Mouse (Mus musculus): ENCODE measurements at regions not wholly inside any gene's neighbourhood (a gene's known extent, or its start where the extent isn't known, plus 50 kb on each side); places are given as distances from the start of the nearest gene placed in this dataset.

DNA sequence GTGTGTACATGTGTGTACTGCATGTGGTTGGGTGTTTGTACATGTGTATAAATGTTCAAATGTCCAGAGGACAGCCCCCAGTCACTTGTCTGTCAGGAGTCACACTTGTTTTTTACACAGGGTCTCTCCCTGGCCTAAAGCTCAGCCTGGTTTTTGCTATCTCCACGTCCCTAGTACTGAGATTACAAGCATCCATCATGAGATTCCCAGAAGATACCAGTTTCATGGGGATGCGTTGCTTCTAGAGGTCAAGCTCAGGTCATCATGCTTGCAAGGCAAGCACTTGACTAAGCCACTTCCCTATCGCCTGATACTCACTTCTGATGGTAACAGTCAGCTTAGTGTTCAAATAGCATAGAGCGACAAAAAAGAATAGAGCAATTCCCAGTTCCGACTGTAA, 244.1 kb upstream of the Jmjd1c start:
- Histone ChIP-seq H3K4me2 (ENCODE audit: low read length) (no peak overlapping the region), H3K27ac (ENCODE audit: low read depth, low read length) (no peak overlapping the region), H3K9me3 (replicated peaks; ENCODE audit: control insufficient read depth, low read length) (no peaks in the 10 kb centered on the region), H3K4me1 (ENCODE audit: control insufficient read depth, insufficient read depth, low read length) (no peaks in the 10 kb centered on the region), H3K27me3 (replicated peaks; ENCODE audit: control insufficient read depth, insufficient read depth, low read length) (no peaks in the 10 kb centered on the region), H3K4me3 (ENCODE audit: low read depth, low read length) (no peak overlapping the region), H3K36me3 (ENCODE audit: control insufficient read depth, insufficient read depth, low read length) (no peaks in the 10 kb centered on the region), H3K9ac (ENCODE audit: low read length) (no peak overlapping the region)
- no peak for ATAC-seq
- 86% methylated on average over 5 of the region's 5 CpGs for WGBS
- DNase-seq (ENCODE audit: low spot score), result no peak

GRCm38 (mm10) chr10:66852708-66853107, 243.2 kb upstream of the Jmjd1c start:
- Histone ChIP-seq H3K36me3 (ENCODE audit: control insufficient read depth, insufficient read depth, low read length) (no peaks in the 10 kb centered on the region), H3K27me3 (replicated peaks; ENCODE audit: control insufficient read depth, insufficient read depth, low read length) (no peaks in the 10 kb centered on the region), H3K27ac (ENCODE audit: low read depth, low read length) (no peak overlapping the region), H3K9ac (ENCODE audit: low read length) (no peak overlapping the region), H3K9me3 (replicated peaks; ENCODE audit: control insufficient read depth, low read length) (no peaks in the 10 kb centered on the region), H3K4me2 (ENCODE audit: low read length) (no peak overlapping the region), H3K4me3 (ENCODE audit: low read depth, low read length) (no peak overlapping the region), H3K4me1 (ENCODE audit: control insufficient read depth, insufficient read depth, low read length) (no peaks in the 10 kb centered on the region)
- 64% methylated on average over 5 of the region's 5 CpGs for WGBS
- DNase-seq (ENCODE audit: low spot score), result no peak
- ATAC-seq, result no peak

- H3K27me3 ChIP-seq (replicated peaks; ENCODE audit: control insufficient read depth, insufficient read depth, low read length), result no peaks in the 10 kb centered on the region
Observed at GRCm38 (mm10) chr10:66853258-66853657, 242.7 kb upstream of the Jmjd1c start.

DNA sequence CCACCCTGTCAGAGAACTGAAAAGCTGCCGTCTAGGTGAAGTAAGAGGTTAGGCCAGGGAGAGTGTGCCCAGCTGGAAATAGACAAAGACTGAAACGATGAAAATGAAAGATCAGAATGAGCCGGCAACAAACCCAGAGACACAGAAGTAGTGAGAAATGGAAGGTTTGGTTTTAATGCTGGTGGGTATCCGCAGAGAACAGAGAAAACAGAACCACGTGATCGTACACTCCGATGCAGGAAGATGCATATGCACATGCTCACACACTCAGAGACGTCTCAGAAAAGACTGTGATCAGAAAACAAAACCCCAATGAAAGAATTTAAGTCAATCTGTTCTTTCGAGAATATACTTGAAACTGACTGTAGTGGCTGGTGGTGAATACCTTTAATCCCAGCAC, 241.0 kb upstream of the Jmjd1c start:
- 91% methylated on average over 9 of the region's 9 CpGs for WGBS
- no peak for ATAC-seq
- no peak for DNase-seq (ENCODE audit: low spot score)

More at GRCm38 (mm10) chr10:66853258-66853657, 242.7 kb upstream of the Jmjd1c start:
- Histone ChIP-seq H3K27ac (ENCODE audit: low read depth, low read length) (no peak overlapping the region), H3K4me1 (ENCODE audit: control insufficient read depth, insufficient read depth, low read length) (no peaks in the 10 kb centered on the region), H3K4me2 (ENCODE audit: low read length) (peak overlapping the region; percentile 1; the same call in 1 of the 2 replicates), H3K4me3 (ENCODE audit: low read depth, low read length) (no peak overlapping the region), H3K36me3 (ENCODE audit: control insufficient read depth, insufficient read depth, low read length) (no peaks in the 10 kb centered on the region), H3K9ac (ENCODE audit: low read length) (no peak overlapping the region), H3K9me3 (replicated peaks; ENCODE audit: control insufficient read depth, low read length) (no peaks in the 10 kb centered on the region)
- peak; percentile 63 for ATAC-seq
- 7% methylated on average over 13 of the region's 13 CpGs for WGBS
- DNase-seq (ENCODE audit: low spot score), result peak; percentile 89

GRCm38 (mm10) chr10:66857330-66857729, 238.6 kb upstream of the Jmjd1c start:
- H3K36me3 ChIP-seq (ENCODE audit: control insufficient read depth, insufficient read depth, low read length), result no peaks in the 10 kb centered on the region
- no peaks in the 10 kb centered on the region for H3K27me3 ChIP-seq (replicated peaks; ENCODE audit: control insufficient read depth, insufficient read depth, low read length)
- 88% methylated on average over 7 of the region's 7 CpGs for WGBS
- no peaks in the 10 kb centered on the region for H3K9me3 ChIP-seq (replicated peaks; ENCODE audit: control insufficient read depth, low read length)
- H3K27ac ChIP-seq (ENCODE audit: low read depth, low read length), result no peak overlapping the region
- H3K9ac ChIP-seq (ENCODE audit: low read length), result no peak overlapping the region
- no peak overlapping the region for H3K4me2 ChIP-seq (ENCODE audit: low read length)
- ATAC-seq, result no peak
- H3K4me1 ChIP-seq (ENCODE audit: control insufficient read depth, insufficient read depth, low read length), result no peaks in the 10 kb centered on the region
- H3K4me3 ChIP-seq (ENCODE audit: low read depth, low read length), result no peak overlapping the region
- no peak for DNase-seq (ENCODE audit: low spot score)

More for the DNA sequence above, 241.0 kb upstream of the Jmjd1c start:
- no peaks in the 10 kb centered on the region for H3K36me3 ChIP-seq (ENCODE audit: control insufficient read depth, insufficient read depth, low read length)
- no peak overlapping the region for H3K9ac ChIP-seq (ENCODE audit: low read length)
- no peaks in the 10 kb centered on the region for H3K9me3 ChIP-seq (replicated peaks; ENCODE audit: control insufficient read depth, low read length)
- no peaks in the 10 kb centered on the region for H3K27me3 ChIP-seq (replicated peaks; ENCODE audit: control insufficient read depth, insufficient read depth, low read length)
- H3K4me2 ChIP-seq (ENCODE audit: low read length), result no peak overlapping the region
- H3K27ac ChIP-seq (ENCODE audit: low read depth, low read length), result no peak overlapping the region
- no peak overlapping the region for H3K4me3 ChIP-seq (ENCODE audit: low read depth, low read length)
- H3K4me1 ChIP-seq (ENCODE audit: control insufficient read depth, insufficient read depth, low read length), result no peaks in the 10 kb centered on the region

DNA sequence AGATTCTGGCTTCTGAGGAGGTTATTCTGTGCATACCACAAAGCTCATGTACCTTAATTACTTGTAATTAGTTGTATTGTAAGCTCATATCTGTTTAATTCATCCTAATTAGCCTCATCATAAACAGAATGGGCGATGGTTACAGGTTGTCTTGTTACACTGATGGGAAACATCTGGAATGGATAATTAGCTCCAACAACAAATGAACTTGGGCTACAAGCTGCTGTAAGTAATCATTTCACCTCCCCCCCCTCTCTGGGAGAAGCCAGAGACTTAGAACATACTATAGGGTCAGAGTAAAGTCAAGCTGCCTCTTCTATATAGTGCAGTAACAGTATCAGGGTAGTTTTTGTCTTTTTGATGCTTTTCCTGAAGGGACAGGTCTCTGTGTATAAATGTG, 234.5 kb upstream of the Jmjd1c start:
- Histone ChIP-seq H3K36me3 (ENCODE audit: control insufficient read depth, insufficient read depth, low read length) (no peaks in the 10 kb centered on the region), H3K27ac (ENCODE audit: low read depth, low read length) (no peak overlapping the region), H3K4me2 (ENCODE audit: low read length) (no peak overlapping the region), H3K27me3 (replicated peaks; ENCODE audit: control insufficient read depth, insufficient read depth, low read length) (no peaks in the 10 kb centered on the region), H3K9ac (ENCODE audit: low read length) (no peak overlapping the region), H3K9me3 (replicated peaks; ENCODE audit: control insufficient read depth, low read length) (no peaks in the 10 kb centered on the region), H3K4me1 (ENCODE audit: control insufficient read depth, insufficient read depth, low read length) (no peaks in the 10 kb centered on the region), H3K4me3 (ENCODE audit: low read depth, low read length) (no peak overlapping the region)
- 30% methylated on average over 1 of the region's 1 CpGs for WGBS
- DNase-seq (ENCODE audit: low spot score) (no peak), ATAC-seq (no peak)

- Histone ChIP-seq H3K36me3 (ENCODE audit: control insufficient read depth, insufficient read depth, low read length) (no peaks in the 10 kb centered on the region), H3K4me3 (ENCODE audit: low read depth, low read length) (no peak overlapping the region), H3K27ac (ENCODE audit: low read depth, low read length) (no peak overlapping the region), H3K9me3 (replicated peaks; ENCODE audit: control insufficient read depth, low read length) (no peaks in the 10 kb centered on the region), H3K4me2 (ENCODE audit: low read length) (no peak overlapping the region), H3K9ac (ENCODE audit: low read length) (no peak overlapping the region), H3K4me1 (ENCODE audit: control insufficient read depth, insufficient read depth, low read length) (no peaks in the 10 kb centered on the region), H3K27me3 (replicated peaks; ENCODE audit: control insufficient read depth, insufficient read depth, low read length) (no peaks in the 10 kb centered on the region)
- no peak for DNase-seq (ENCODE audit: low spot score)
- no peak for ATAC-seq
- 68% methylated on average over 14 of the region's 14 CpGs for whole genome bisulfite sequencing
Observed at GRCm38 (mm10) chr10:66864161-66864862, 231.6 kb upstream of the Jmjd1c start.

DNA sequence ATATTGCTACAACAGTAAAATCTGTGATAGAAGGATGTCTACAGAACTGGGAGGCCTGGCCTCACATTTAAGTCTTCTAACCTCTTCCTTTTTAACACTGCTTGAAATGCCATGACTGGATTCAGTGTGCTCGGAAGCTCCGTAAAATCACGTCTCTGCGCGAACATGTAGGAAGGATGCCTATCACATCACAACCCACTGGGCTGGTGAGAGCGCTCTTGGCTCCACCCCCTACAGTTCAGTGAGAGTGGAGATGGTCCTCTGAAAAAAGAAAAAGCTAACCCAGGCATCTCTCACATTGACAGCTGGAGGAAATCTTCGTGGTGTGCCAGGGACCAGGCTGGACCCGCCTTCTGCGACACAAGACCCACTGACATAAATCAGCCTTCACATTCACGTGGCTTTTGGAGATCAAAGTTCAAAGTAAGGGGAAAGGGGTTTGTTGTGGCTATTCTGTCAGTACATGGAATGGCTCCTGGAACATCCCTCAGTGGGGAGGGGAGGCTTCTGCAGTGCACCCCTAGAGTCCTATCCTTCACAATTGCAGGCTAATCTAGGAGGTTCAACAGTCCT, 230.8 kb upstream of the Jmjd1c start:
- 88% methylated on average over 10 of the region's 10 CpGs for WGBS
- ATAC-seq, result no peak

GRCm38 (mm10) chr10:66871133-66871664, 224.7 kb upstream of the Jmjd1c start:
- Histone ChIP-seq H3K27ac (ENCODE audit: low read depth, low read length) (no peak overlapping the region), H3K9me3 (replicated peaks; ENCODE audit: control insufficient read depth, low read length) (no peaks in the 10 kb centered on the region), H3K27me3 (replicated peaks; ENCODE audit: control insufficient read depth, insufficient read depth, low read length) (no peaks in the 10 kb centered on the region), H3K9ac (ENCODE audit: low read length) (no peak overlapping the region), H3K4me3 (ENCODE audit: low read depth, low read length) (no peak overlapping the region), H3K36me3 (ENCODE audit: control insufficient read depth, insufficient read depth, low read length) (no peaks in the 10 kb centered on the region), H3K4me2 (ENCODE audit: low read length) (no peak overlapping the region), H3K4me1 (ENCODE audit: control insufficient read depth, insufficient read depth, low read length) (no peaks in the 10 kb centered on the region)
- DNase-seq (ENCODE audit: low spot score) (no peak), ATAC-seq (no peak)
- 78% methylated on average over 4 of the region's 4 CpGs for WGBS

More for the DNA sequence above, 230.8 kb upstream of the Jmjd1c start:
- Histone ChIP-seq H3K4me3 (ENCODE audit: low read depth, low read length) (no peak overlapping the region), H3K4me1 (ENCODE audit: control insufficient read depth, insufficient read depth, low read length) (no peaks in the 10 kb centered on the region), H3K9me3 (replicated peaks; ENCODE audit: control insufficient read depth, low read length) (no peaks in the 10 kb centered on the region), H3K27ac (ENCODE audit: low read depth, low read length) (no peak overlapping the region), H3K36me3 (ENCODE audit: control insufficient read depth, insufficient read depth, low read length) (no peaks in the 10 kb centered on the region), H3K27me3 (replicated peaks; ENCODE audit: control insufficient read depth, insufficient read depth, low read length) (no peaks in the 10 kb centered on the region), H3K9ac (ENCODE audit: low read length) (no peak overlapping the region), H3K4me2 (ENCODE audit: low read length) (no peak overlapping the region)
- no peak for DNase-seq (ENCODE audit: low spot score)

Measured in forebrain, embryonic 14.5 days (tissue).